Mouse (Mus musculus) spleen, adult 12 weeks (tissue): ENCODE measurements around the gene Atp1a1.

Source experiments
- DNase-seq: peaks from one replicate; pipeline ENCODE4 v3.0.0; 2022; ENCODE audit warnings: low spot score

The Atp1a1 gene

GRCm38 (mm10) chr3:101611813-101612491 lies 7.5 kb upstream of the Atp1a1 start:
- no peak for DNase-seq

- DNase-seq, result no peak
Observed at GRCm38 (mm10) chr3:101611012-101611812, 6.7 kb upstream of the Atp1a1 start.

GRCm38 (mm10) chr3:101609302-101609701 lies 4.8 kb upstream of the Atp1a1 start:
- no peak for DNase-seq

- DNase-seq, result no peak
Observed at GRCm38 (mm10) chr3:101606861-101607455, 2.5 kb upstream of the Atp1a1 start.

GRCm38 (mm10) chr3:101605721-101606120 lies 1.2 kb upstream of the Atp1a1 start:
- DNase-seq, result no peak

GRCm38 (mm10) chr3:101605291-101605690 lies 807 bp upstream of the Atp1a1 start:
- no peak for DNase-seq

- peak; percentile 83 for DNase-seq
Observed at GRCm38 (mm10) chr3:101603661-101604549, 579 bp downstream of the Atp1a1 start.

GRCm38 (mm10) chr3:101603194-101603593 lies 1.3 kb downstream of the Atp1a1 start:
- no peak for DNase-seq

- DNase-seq, result no peak
Observed at GRCm38 (mm10) chr3:101602511-101603055, 1.9 kb downstream of the Atp1a1 start.

- DNase-seq, result no peak
Observed at GRCm38 (mm10) chr3:101601687-101602086, 2.8 kb downstream of the Atp1a1 start.

GRCm38 (mm10) chr3:101601003-101601525 lies 3.4 kb downstream of the Atp1a1 start:
- DNase-seq, result no peak

- DNase-seq, result no peak
Observed at GRCm38 (mm10) chr3:101599920-101600741, 4.4 kb downstream of the Atp1a1 start.

GRCm38 (mm10) chr3:101599191-101599919 lies 5.1 kb downstream of the Atp1a1 start:
- DNase-seq, result no peak

- no peak for DNase-seq
Observed at GRCm38 (mm10) chr3:101598231-101598905, 6.1 kb downstream of the Atp1a1 start.

GRCm38 (mm10) chr3:101597317-101598096 lies 7.0 kb downstream of the Atp1a1 start:
- no peak for DNase-seq

GRCm38 (mm10) chr3:101596686-101597085 lies 7.8 kb downstream of the Atp1a1 start:
- DNase-seq, result no peak

- no peak for DNase-seq
Observed at GRCm38 (mm10) chr3:101595866-101596630, 8.4 kb downstream of the Atp1a1 start.

- no peak for DNase-seq
Observed at GRCm38 (mm10) chr3:101594982-101595381, 9.5 kb downstream of the Atp1a1 start.
